Mouse (Mus musculus) hindbrain, embryonic 15.5 days (tissue): ENCODE measurements around the gene Arpc1b. TPM values are rescaled to one million over a fixed set of nuclear protein-coding genes. Genes with fewer than 3 reads are reported as not detected.

Experiments used
- ATAC-seq: fragments of 200-750 bp; cut with Nextera tagmentation; 2 replicates; pipeline ENCODE4 v1.8.0; 2017; ENCODE audit warnings: low read depth, moderate number of reproducible peaks, moderate TSS enrichment; ENCODE audit not compliant: low FRiP score
- H3K27ac ChIP-seq: fragments of 300-500 bp; sonication (generic); replicated peaks from 2 replicates; pipeline ENCODE4 v1.5.1; 2015; ENCODE audit warnings: mild to moderate bottlenecking, inconsistent platforms
- H3K27me3 ChIP-seq: fragments of 300-500 bp; sonication (generic); 2 replicates; pipeline ENCODE4 v1.6.1; 2015; ENCODE audit warnings: control low read depth, inconsistent platforms
- H3K36me3 ChIP-seq: fragments of 300-500 bp; sonication (generic); 2 replicates; pipeline ENCODE4 v1.6.1; 2015; ENCODE audit warnings: control low read depth, inconsistent platforms
- H3K4me1 ChIP-seq: fragments of 300-500 bp; sonication (generic); replicated peaks from 2 replicates; pipeline ENCODE4 v1.6.1; 2015; ENCODE audit warnings: control low read depth, inconsistent platforms
- H3K4me2 ChIP-seq: fragments of 300-500 bp; sonication (generic); 2 replicates; pipeline ENCODE4 v1.6.1; 2015; ENCODE audit warnings: moderate library complexity, mild to moderate bottlenecking, inconsistent platforms
- H3K4me3 ChIP-seq: fragments of 300-500 bp; sonication (generic); 2 replicates; pipeline ENCODE4 v1.5.1; 2015; ENCODE audit warnings: mild to moderate bottlenecking, inconsistent platforms
- H3K9ac ChIP-seq: fragments of 300-500 bp; sonication (generic); 2 replicates; pipeline ENCODE4 v1.6.1; 2015; ENCODE audit warnings: inconsistent platforms
- H3K9me3 ChIP-seq: fragments of 300-500 bp; sonication (generic); 2 replicates; pipeline ENCODE4 v1.6.1; 2016; ENCODE audit warnings: control low read depth, inconsistent platforms
- WGBS: fragments of 180-500 bp; shearing (Covaris S2); methylation state at CpG from one replicate; pipeline ENCODE4 v1.1.7; 2015; 5-methylcytosine and 5-hydroxymethylcytosine counted together
- polyA plus RNA-seq: library from polyadenylated mRNA; unstranded; fragments of >200 nt; fragmentation: Nextera tagmentation; extraction: Ambion mirVana; gene quantifications from 2 replicates; pipeline ENCODE4 v1.2.1, GENCODE M21; 2015

Gene Arpc1b
- polyA plus RNA-seq, 1 experiment from 2014 or later, result 73.2 TPM

DNA sequence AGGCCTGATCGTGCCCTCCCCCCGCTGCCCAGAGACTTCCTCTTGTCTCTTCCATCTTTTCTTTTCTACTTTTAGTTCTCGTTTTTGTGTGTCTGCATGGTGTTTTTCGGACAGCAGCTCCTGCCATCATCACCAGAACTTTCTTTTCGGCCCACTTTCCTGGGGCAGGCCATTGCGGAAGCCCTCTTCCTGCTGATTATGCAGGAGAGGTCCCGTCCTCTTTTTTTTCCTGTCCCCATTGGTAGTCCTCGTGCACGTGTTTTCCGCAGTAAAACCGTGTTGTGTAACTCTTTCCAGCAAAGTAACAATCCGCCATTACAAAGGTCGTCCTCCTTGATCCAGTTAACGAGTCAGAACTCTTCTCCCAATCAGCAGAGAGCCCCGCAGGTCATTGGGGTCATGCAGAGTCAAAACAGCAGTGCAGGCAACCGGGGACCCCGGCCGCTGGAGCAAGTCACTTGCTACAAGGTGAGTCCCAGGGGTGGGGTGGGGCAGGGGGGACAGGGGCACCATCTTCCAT lies 64.5 kb downstream of the Arpc1b start:
- H3K27ac ChIP-seq, result no peak overlapping the region
- no peak overlapping the region for H3K9ac ChIP-seq
- H3K4me1 ChIP-seq, result no peaks in the 10 kb centered on the region
- 89% methylated on average over 18 of the region's 18 CpGs for WGBS
- no peaks in the 10 kb centered on the region for H3K27me3 ChIP-seq
- no peak for ATAC-seq
- H3K36me3 ChIP-seq, result peaks cover 91% of the 10 kb centered on the region
- no peaks in the 10 kb centered on the region for H3K9me3 ChIP-seq
- no peak overlapping the region for H3K4me2 ChIP-seq
- no peak overlapping the region for H3K4me3 ChIP-seq

Other genes starting within 250 kb of the Arpc1b start
- gene Smurf1, start 148.4 kb upstream of the Arpc1b start, polyA plus RNA-seq, result 33.9 and 36.0 TPM in 2 replicates
- gene Gm4871, start 81.5 kb upstream of the Arpc1b start, polyA plus RNA-seq, result not detected in 2 replicates
- not detected in 2 replicates for gene 1700018F24Rik, start 71.2 kb upstream of the Arpc1b start, polyA plus RNA-seq
- gene Arpc1a, start 30.4 kb upstream of the Arpc1b start, polyA plus RNA-seq, result 234 and 236 TPM in 2 replicates
- not detected in 2 replicates for gene Kpna7, start 30.2 kb upstream of the Arpc1b start, polyA plus RNA-seq
- 114 and 122 TPM in 2 replicates for gene Pdap1, start 26.0 kb downstream of the Arpc1b start, polyA plus RNA-seq
- gene Bud31, start 26.1 kb downstream of the Arpc1b start, polyA plus RNA-seq, result 172 and 186 TPM in 2 replicates
- 19.7 and 22.4 TPM in 2 replicates for gene Ptcd1, start 52.9 kb downstream of the Arpc1b start, polyA plus RNA-seq
- gene Cpsf4, start 53.0 kb downstream of the Arpc1b start, polyA plus RNA-seq, result 47.3 and 49.7 TPM in 2 replicates
- 716 and 780 TPM in 2 replicates for gene Atp5j2, start 77.8 kb downstream of the Arpc1b start, polyA plus RNA-seq
- gene Zkscan14, start 87.7 kb downstream of the Arpc1b start, polyA plus RNA-seq, result 13.1 and 14.4 TPM in 2 replicates
- 13.8 and 15.3 TPM in 2 replicates for gene Zkscan5, start 90.3 kb downstream of the Arpc1b start, polyA plus RNA-seq
- 29.0 and 31.6 TPM in 2 replicates for gene Zfp655, start 117.5 kb downstream of the Arpc1b start, polyA plus RNA-seq
- gene Zscan25, start 166.3 kb downstream of the Arpc1b start, polyA plus RNA-seq, result 0.43 and 0.63 TPM in 2 replicates
- gene Cyp3a57, start 231.1 kb downstream of the Arpc1b start, polyA plus RNA-seq, result not detected in 2 replicates